Mouse (Mus musculus) heart, embryonic 14.5 days (tissue): Measurements from ENCODE around the gene Asf1b. TPM values are rescaled to one million over a fixed set of nuclear protein-coding genes. Genes with fewer than 3 reads are reported as not detected.

ENCODE experiments used
- ATAC-seq: fragments of 200-750 bp; cut with Nextera tagmentation; 2 replicates; pipeline ENCODE4 v1.8.0; 2017; ENCODE audit warnings: low read depth, moderate TSS enrichment; ENCODE audit not compliant: insufficient number of reproducible peaks, insufficient read depth, low FRiP score
- H3K27ac ChIP-seq, 2 experiments: fragments of 200-500 bp in 1 of 2; fragments of 300-500 bp in 1 of 2; sonication (generic) in 1 of 2; replicated peaks in 1 of 2; 2 replicates each; pipeline ENCODE4 v1.5.1; 2012 to 2014; ENCODE audit warnings: low read depth in 2 of 2, low read length in 2 of 2, control low read depth in 1 of 2, mild to moderate bottlenecking in 1 of 2, mixed read lengths in 1 of 2; ENCODE audit not compliant: control insufficient read depth in 1 of 2, insufficient read depth in 1 of 2
- H3K27me3 ChIP-seq: fragments of 300-500 bp; sonication (generic); 2 replicates; pipeline ENCODE4 v1.6.1; 2014; ENCODE audit warnings: mild to moderate bottlenecking, low read length, control low read depth; ENCODE audit not compliant: control insufficient read depth, insufficient read depth
- H3K36me3 ChIP-seq: fragments of 300-500 bp; sonication (generic); 2 replicates; pipeline ENCODE4 v1.6.1; 2014; ENCODE audit warnings: mild to moderate bottlenecking, control low read depth, low read length, mixed read lengths; ENCODE audit not compliant: control insufficient read depth, insufficient read depth
- H3K4me1 ChIP-seq, 2 experiments: fragments of 200-500 bp in 1 of 2; fragments of 300-500 bp in 1 of 2; sonication (generic) in 1 of 2; 2 replicates each; pipeline ENCODE4 v1.6.1; 2012 to 2014; ENCODE audit warnings: low read length in 2 of 2, control low read depth in 1 of 2, mixed read lengths in 1 of 2; ENCODE audit not compliant: control insufficient read depth in 2 of 2, insufficient read depth in 2 of 2
- H3K4me2 ChIP-seq: fragments of 300-500 bp; sonication (generic); 2 replicates; pipeline ENCODE4 v1.6.1; 2014; ENCODE audit warnings: mild to moderate bottlenecking, low read length
- H3K4me3 ChIP-seq, 2 experiments: fragments of 200-500 bp in 1 of 2; fragments of 300-500 bp in 1 of 2; sonication (generic) in 1 of 2; 2 replicates each; pipeline ENCODE4 v1.5.1; 2012 to 2014; ENCODE audit warnings: low read length in 2 of 2, mild to moderate bottlenecking in 2 of 2, control low read depth in 1 of 2, low read depth in 1 of 2, moderate library complexity in 1 of 2; ENCODE audit not compliant: control insufficient read depth in 1 of 2, insufficient read depth in 1 of 2
- H3K9ac ChIP-seq: fragments of 300-500 bp; sonication (generic); 2 replicates; pipeline ENCODE4 v1.6.1; 2014; ENCODE audit warnings: mild to moderate bottlenecking, low read length
- H3K9me3 ChIP-seq: fragments of 300-500 bp; sonication (generic); 2 replicates; pipeline ENCODE4 v1.6.1; 2016; ENCODE audit warnings: low read length, control low read depth; ENCODE audit not compliant: control insufficient read depth
- WGBS: fragments of 180-500 bp; shearing (Covaris S2); extraction: QIAGEN DNeasy Blood & Tissue Kit; methylation state at CpG from one replicate; pipeline ENCODE4 v1.1.7; 2014; 5-methylcytosine and 5-hydroxymethylcytosine counted together
- polyA plus RNA-seq: library from polyadenylated mRNA; unstranded; fragments of >200 nt; fragmentation: Nextera tagmentation; extraction: Ambion mirVana; gene quantifications from 2 replicates; pipeline ENCODE4 v1.2.1, GENCODE M21; 2014

Gene Asf1b
- polyA plus RNA-seq, 1 experiment from 2014 or later = 57.2 TPM

GRCm38 (mm10) chr8:83937645-83938044 is 17.7 kb upstream of the Asf1b start:
- Histone ChIP-seq H3K9ac (no peak overlapping the region), H3K27me3 (no peaks in the 10 kb centered on the region), H3K4me2 (no peak overlapping the region), H3K4me3 (no peak overlapping the region), H3K9me3 (no peaks in the 10 kb centered on the region), H3K27ac (no peak overlapping the region), H3K36me3 (peaks cover 66% of the 10 kb centered on the region), H3K4me1 (no peaks in the 10 kb centered on the region)
- 92% methylated on average over 7 of the region's 7 CpGs for WGBS
- ATAC-seq = no peak

GRCm38 (mm10) chr8:83938330-83938729 is 17.0 kb upstream of the Asf1b start:
- no peak overlapping the region for H3K4me3 ChIP-seq
- WGBS = 93% methylated on average over 15 of the region's 15 CpGs
- peaks cover 59% of the 10 kb centered on the region for H3K36me3 ChIP-seq
- H3K9ac ChIP-seq = no peak overlapping the region
- no peak overlapping the region for H3K4me2 ChIP-seq
- no peak for ATAC-seq
- no peaks in the 10 kb centered on the region for H3K9me3 ChIP-seq
- no peaks in the 10 kb centered on the region for H3K4me1 ChIP-seq
- H3K27me3 ChIP-seq = no peaks in the 10 kb centered on the region
- H3K27ac ChIP-seq = no peak overlapping the region

- H3K36me3 ChIP-seq = peaks cover 31% of the 10 kb centered on the region
- 78% methylated on average over 6 of the region's 6 CpGs for WGBS
- no peak for ATAC-seq
- H3K27ac ChIP-seq = no peak overlapping the region
- no peaks in the 10 kb centered on the region for H3K9me3 ChIP-seq
- no peak overlapping the region for H3K4me3 ChIP-seq
- H3K4me1 ChIP-seq = no peaks in the 10 kb centered on the region
- H3K4me2 ChIP-seq = no peak overlapping the region
- H3K9ac ChIP-seq = no peak overlapping the region
- H3K27me3 ChIP-seq = no peaks in the 10 kb centered on the region
Measured at GRCm38 (mm10) chr8:83941066-83941677, 14.1 kb upstream of the Asf1b start.

GRCm38 (mm10) chr8:83942446-83942845 is 12.9 kb upstream of the Asf1b start:
- 85% methylated on average over 1 of the region's 1 CpGs for WGBS
- no peak for ATAC-seq
- Histone ChIP-seq H3K4me3 (no peak overlapping the region), H3K4me2 (no peak overlapping the region), H3K36me3 (peaks cover 18% of the 10 kb centered on the region), H3K27me3 (no peaks in the 10 kb centered on the region), H3K4me1 (no peaks in the 10 kb centered on the region), H3K9me3 (no peaks in the 10 kb centered on the region), H3K27ac (no peak overlapping the region), H3K9ac (no peak overlapping the region)

- H3K4me3 ChIP-seq = no peak overlapping the region
- no peaks in the 10 kb centered on the region for H3K4me1 ChIP-seq
- no peak overlapping the region for H3K9ac ChIP-seq
- H3K4me2 ChIP-seq = no peak overlapping the region
- H3K27ac ChIP-seq = no peak overlapping the region
- WGBS = 64% methylated on average over 3 of the region's 3 CpGs
- no peaks in the 10 kb centered on the region for H3K9me3 ChIP-seq
- ATAC-seq = no peak
- no peaks in the 10 kb centered on the region for H3K27me3 ChIP-seq
- H3K36me3 ChIP-seq = no peaks in the 10 kb centered on the region
Measured at GRCm38 (mm10) chr8:83945540-83945939, 9.8 kb upstream of the Asf1b start.

- H3K4me3 ChIP-seq = peak overlapping the region; percentile 46 to 66
- no peak overlapping the region for H3K27ac ChIP-seq
- H3K4me2 ChIP-seq = peak overlapping the region; percentile 65
- no peaks in the 10 kb centered on the region for H3K9me3 ChIP-seq
- H3K9ac ChIP-seq = peak overlapping the region; percentile 65
- no peaks in the 10 kb centered on the region for H3K36me3 ChIP-seq
- WGBS = 1% methylated on average over 14 of the region's 14 CpGs
- peaks cover 9 to 15% of the 10 kb centered on the region in 2 experiments for H3K4me1 ChIP-seq
- H3K27me3 ChIP-seq = no peaks in the 10 kb centered on the region
- no peak for ATAC-seq
Measured at GRCm38 (mm10) chr8:83954749-83955105, 580 bp upstream of the Asf1b start.

GRCm38 (mm10) chr8:83955958-83956218 is 581 bp downstream of the Asf1b start:
- WGBS = 1% methylated on average over 15 of the region's 15 CpGs
- Histone ChIP-seq H3K27ac (no peak overlapping the region), H3K4me1 (peaks cover 9 to 15% of the 10 kb centered on the region in 2 experiments)

GRCm38 (mm10) chr8:83956789-83957188 is 1.5 kb downstream of the Asf1b start:
- ATAC-seq = no peak
- Histone ChIP-seq H3K36me3 (no peaks in the 10 kb centered on the region), H3K4me3 (peak overlapping the region; percentile 66 to 80; a peak in 2 of 4 replicates), H3K27me3 (no peaks in the 10 kb centered on the region), H3K9me3 (no peaks in the 10 kb centered on the region), H3K4me2 (peak overlapping the region; percentile 90), H3K4me1 (peaks cover 9 to 15% of the 10 kb centered on the region in 2 experiments), H3K27ac (no peak overlapping the region), H3K9ac (peak overlapping the region; percentile 77; the same call in 1 of the 2 replicates)
- WGBS = 21% methylated on average over 1 of the region's 1 CpGs

More at GRCm38 (mm10) chr8:83955958-83956218, 581 bp downstream of the Asf1b start:
- Histone ChIP-seq H3K36me3 (no peaks in the 10 kb centered on the region), H3K4me3 (peak overlapping the region; percentile 66 to 80), H3K9ac (peak overlapping the region; percentile 77), H3K4me2 (peak overlapping the region; percentile 90), H3K9me3 (no peaks in the 10 kb centered on the region), H3K27me3 (no peaks in the 10 kb centered on the region)
- ATAC-seq = no peak
